14 mouse cellular contexts compared by ENCODE assay signal in the genomic region with DNA sequence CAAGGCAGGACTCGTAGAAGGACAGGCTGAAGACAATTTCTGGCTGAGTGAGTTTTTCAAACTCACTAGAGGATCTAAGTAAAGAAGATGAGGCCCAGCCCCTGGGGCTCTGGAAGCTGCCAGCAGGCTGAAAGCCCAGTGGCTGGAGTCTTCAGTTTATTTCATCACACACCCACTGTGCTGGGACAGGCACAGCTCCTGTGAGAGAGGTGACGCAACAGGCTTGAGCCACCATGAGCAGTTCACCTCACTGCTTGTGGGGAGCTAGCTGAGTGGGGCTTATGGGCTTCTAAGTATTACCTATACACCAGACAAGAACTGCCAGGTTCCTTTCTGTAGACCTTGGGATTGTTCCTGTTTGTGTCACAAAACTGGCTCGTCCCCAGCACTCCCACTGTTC. TPM values are rescaled to one million over a fixed set of nuclear protein-coding genes. Genes with fewer than 3 reads are reported as not detected.
DNase-seq lines count a peak whose midpoint lies in the region; ATAC-seq and TF ChIP-seq lines count a peak whose summit lies in the region.
"Had no signal": no experiment of that assay in that cellular context is flagged by ENCODE, and none has a peak within 500 bp of the region (broad histone marks: within the 10 kb centered on the region; RNA-seq: fewer than 3 reads in every experiment).

No protein-coding gene starts in this region.

- ATAC-seq in liver, embryonic 11.5 days (replicated peaks; ENCODE audit: low FRiP score) = no peak
- ATAC-seq: forebrain, embryonic 13.5 days; midbrain, embryonic 13.5 days had no signal

- H3K4me2 ChIP-seq in liver, embryonic 11.5 days = no peak overlapping the region
- H3K4me2 ChIP-seq: embryonic facial prominence, embryonic 12.5 days; forebrain, embryonic 13.5 days; liver, embryonic 13.5 days; midbrain, embryonic 13.5 days had no signal

- no peak for TF ChIP-seq CTCF in liver, adult 2 months (IDR thresholded peaks at IDR 0.05; ENCODE audit: low read depth, low read length)

- H3K9me3 ChIP-seq in liver, embryonic 11.5 days (ENCODE audit: control insufficient read depth, low read length) = no peaks in the 10 kb centered on the region
- H3K9me3 ChIP-seq in midbrain, embryonic 10.5 days (replicated peaks) = no peaks in the 10 kb centered on the region
- H3K9me3 ChIP-seq: embryonic facial prominence, embryonic 12.5 days; forebrain, embryonic 13.5 days; liver, embryonic 13.5 days; midbrain, embryonic 13.5 days had no signal

- no peak overlapping the region for H3K4me3 ChIP-seq in liver, adult 2 months (ENCODE audit: insufficient read depth, low read depth, low read length)
- H3K4me3 ChIP-seq in liver, embryonic 11.5 days (ENCODE audit: low read depth, low read length) = no peak overlapping the region
- H3K4me3 ChIP-seq in midbrain, embryonic 10.5 days = no peak overlapping the region
- H3K4me3 ChIP-seq: embryonic facial prominence, embryonic 12.5 days; forebrain, embryonic 13.5 days; left cerebral cortex, adult 2 months; liver, embryonic 13.5 days; midbrain, embryonic 13.5 days had no signal

- H3K9ac ChIP-seq in liver, adult 2 months (ENCODE audit: low read depth, low read length) = no peak overlapping the region
- no peak overlapping the region for H3K9ac ChIP-seq in liver, embryonic 11.5 days (ENCODE audit: low read depth, low read length)
- H3K9ac ChIP-seq: embryonic facial prominence, embryonic 12.5 days; forebrain, embryonic 13.5 days; liver, embryonic 13.5 days; midbrain, embryonic 13.5 days had no signal

- no peak overlapping the region for H3K27ac ChIP-seq in liver, adult 2 months (replicated peaks; ENCODE audit: insufficient read depth, low read depth, low read length)
- no peak overlapping the region for H3K27ac ChIP-seq in liver, embryonic 11.5 days (ENCODE audit: low read depth, low read length)
- no peak overlapping the region for H3K27ac ChIP-seq in midbrain, embryonic 10.5 days (replicated peaks)
- H3K27ac ChIP-seq: embryonic facial prominence, embryonic 12.5 days; forebrain, embryonic 13.5 days; left cerebral cortex, adult 2 months; liver, embryonic 13.5 days; midbrain, embryonic 13.5 days had no signal

- 65% methylated on average over 3 of the region's 3 CpGs for WGBS in liver, adult 2 months
- 77% methylated on average over 3 of the region's 3 CpGs for WGBS in liver, embryonic 11.5 days
- 85% methylated on average over 3 of the region's 3 CpGs for WGBS in midbrain, embryonic 10.5 days

- peaks cover 4% of the 10 kb centered on the region; the same call in 1 of the 2 replicates for H3K79me2 ChIP-seq in liver, adult 2 months (ENCODE audit: control insufficient read depth, insufficient read depth, low read length)

- DNase-seq in adrenal gland, adult 8-10 months = peak; percentile 42
- DNase-seq in adrenal gland, adult 18-20 months (ENCODE audit: low spot score in 2 of 2) = no peak
- peak; percentile 71 for DNase-seq in liver, adult 2 months (ENCODE audit: extremely low read depth, low read depth, low spot score)
- DNase-seq in liver, embryonic 11.5 days (ENCODE audit: low spot score) = no peak
- DNase-seq in lung, adult 18-20 months = peak; percentile 30 to 62
- peak; percentile 32 for DNase-seq in yolk sac, embryonic 10.5 days (ENCODE audit: low spot score)
- DNase-seq in midbrain, embryonic 10.5 days (ENCODE audit: low spot score) = no peak
- DNase-seq in cerebellum, adult 18-20 months = no peak
- DNase-seq: cerebellum, postnatal 10 days; liver, embryonic 13.5 days had no signal

- H3K36me3 ChIP-seq in liver, adult 2 months (ENCODE audit: control insufficient read depth, insufficient read depth, low read length) = peaks cover 11% of the 10 kb centered on the region
- peaks cover 15% of the 10 kb centered on the region for H3K36me3 ChIP-seq in liver, embryonic 11.5 days (ENCODE audit: control insufficient read depth, insufficient read depth, low read length)
- peaks cover 93% of the 10 kb centered on the region for H3K36me3 ChIP-seq in midbrain, embryonic 10.5 days

- TF ChIP-seq POLR2A in liver, adult 2 months (IDR thresholded peaks at IDR 0.05; ENCODE audit: extremely low read depth, insufficient read depth, low read length) = no peak

- H3K4me1 ChIP-seq in liver, adult 2 months (ENCODE audit: control insufficient read depth, insufficient read depth, low read length) = no peaks in the 10 kb centered on the region
- peaks cover 4% of the 10 kb centered on the region; the same call in 1 of the 2 replicates for H3K4me1 ChIP-seq in liver, embryonic 11.5 days (replicated peaks; ENCODE audit: control insufficient read depth, insufficient read depth, low read length)
- H3K4me1 ChIP-seq in midbrain, embryonic 10.5 days = peaks cover 35% of the 10 kb centered on the region

- no peaks in the 10 kb centered on the region for H3K27me3 ChIP-seq in liver, adult 2 months (ENCODE audit: control insufficient read depth, insufficient read depth, low read length)
- no peaks in the 10 kb centered on the region for H3K27me3 ChIP-seq in liver, embryonic 11.5 days (replicated peaks; ENCODE audit: control insufficient read depth, insufficient read depth, low read length)
- no peaks in the 10 kb centered on the region for H3K27me3 ChIP-seq in midbrain, embryonic 10.5 days (ENCODE audit: low read depth, poor library complexity, severe bottlenecking)
- H3K27me3 ChIP-seq: embryonic facial prominence, embryonic 12.5 days; forebrain, embryonic 13.5 days; liver, embryonic 13.5 days; midbrain, embryonic 13.5 days had no signal

RNA-seq across cellular contexts. Expression of a gene that starts 9.7 kb away (rescaled TPM):
- 1 to 10 TPM; 5.7 to 8.5 (median 6.7) TPM for total RNA-seq in adrenal gland, adult 8-10 months (2022)
- 1 to 10 TPM; 5.3 to 5.5 TPM for total RNA-seq in adrenal gland, adult 18-20 months (2021)
- total RNA-seq in liver, adult 2 months (2014; rRNA removed) = 0.92 and 1.1 TPM in 2 replicates
- 0.78 and 1.1 TPM in 2 replicates for polyA plus RNA-seq in liver, adult 2 months (2012; rRNA removed)
- 6.5 and 7.5 TPM in 2 replicates for polyA plus RNA-seq in liver, embryonic 11.5 days (2014; fragmentation: Nextera tagmentation; extraction: Ambion mirVana)
- polyA plus RNA-seq in midbrain, embryonic 10.5 days (2016; fragmentation: Nextera tagmentation; extraction: Ambion mirVana) = 16.7 and 22.0 TPM in 2 replicates

RNA-seq across cellular contexts. Expression of a gene that starts 16.8 kb away (rescaled TPM):
- total RNA-seq in adrenal gland, adult 8-10 months (2022) = 100 to 1,000 TPM in 3 of 4 experiments, 10 to 100 TPM in 1; 77.8 to 122 (median 108) TPM
- 100 to 1,000 TPM; 147 to 279 TPM for total RNA-seq in adrenal gland, adult 18-20 months (2021)
- 18.7 and 21.1 TPM in 2 replicates for total RNA-seq in liver, adult 2 months (2014; rRNA removed)
- 38.7 and 39.9 TPM in 2 replicates for polyA plus RNA-seq in liver, adult 2 months (2012; rRNA removed)
- 34.2 and 36.0 TPM in 2 replicates for polyA plus RNA-seq in liver, embryonic 11.5 days (2014; fragmentation: Nextera tagmentation; extraction: Ambion mirVana)
- polyA plus RNA-seq in midbrain, embryonic 10.5 days (2016; fragmentation: Nextera tagmentation; extraction: Ambion mirVana) = 44.1 and 47.3 TPM in 2 replicates

Comparison
In these comparisons a context has a peak if more than half of its experiments do, and no peak if none do; other contexts are left out.
1. DNase-seq: peak in adrenal gland, adult 8-10 months (single experiment), liver, adult 2 months (single experiment), lung, adult 18-20 months (2 of 2) and yolk sac, embryonic 10.5 days (single experiment); none in adrenal gland, adult 18-20 months (0 of 2), liver, embryonic 11.5 days (single experiment), midbrain, embryonic 10.5 days (single experiment) and cerebellum, adult 18-20 months (0 of 2).